Mouse (Mus musculus): ENCODE measurements around the gene Ccl6. TPM values are rescaled to one million over a fixed set of nuclear protein-coding genes. Genes with fewer than 3 reads are reported as not detected.

Gene Ccl6
- total RNA-seq, 2 experiments from 2014 or later, result 61.0 to 103 TPM

DNA sequence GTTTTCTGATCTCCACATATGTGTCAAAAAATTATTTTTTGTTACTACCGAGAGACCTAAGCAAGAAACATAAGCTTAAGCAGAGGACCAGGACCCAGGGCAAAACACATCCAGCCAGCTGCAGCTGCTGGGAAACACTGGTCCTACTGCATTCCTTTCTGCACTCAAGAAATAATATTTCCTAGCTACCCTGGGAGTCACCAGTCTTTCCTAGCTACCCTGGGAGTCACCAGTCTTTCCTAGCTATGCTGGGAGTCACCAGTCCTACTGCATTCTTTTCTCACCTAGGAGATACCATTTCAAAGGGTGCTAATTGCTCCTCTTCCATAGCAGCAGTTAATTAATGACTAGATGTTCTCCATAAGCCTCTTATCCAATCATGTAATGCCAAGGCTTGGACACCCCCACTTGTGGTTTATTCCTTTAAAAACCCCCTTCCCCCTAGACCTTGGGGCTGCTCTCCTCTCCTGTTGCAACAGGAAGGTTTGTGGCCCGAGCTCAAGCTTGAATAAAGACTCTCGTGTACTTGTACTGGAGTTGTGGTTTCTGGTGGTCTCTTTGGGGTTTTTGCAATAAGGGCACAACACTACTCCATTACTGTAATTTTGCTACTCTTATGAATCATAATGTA is 5.4 kb upstream of the Ccl6 start:
- ATAC-seq (replicated peaks; ENCODE audit: low FRiP score, poor library complexity, severe bottlenecking), result no peak

DNA sequence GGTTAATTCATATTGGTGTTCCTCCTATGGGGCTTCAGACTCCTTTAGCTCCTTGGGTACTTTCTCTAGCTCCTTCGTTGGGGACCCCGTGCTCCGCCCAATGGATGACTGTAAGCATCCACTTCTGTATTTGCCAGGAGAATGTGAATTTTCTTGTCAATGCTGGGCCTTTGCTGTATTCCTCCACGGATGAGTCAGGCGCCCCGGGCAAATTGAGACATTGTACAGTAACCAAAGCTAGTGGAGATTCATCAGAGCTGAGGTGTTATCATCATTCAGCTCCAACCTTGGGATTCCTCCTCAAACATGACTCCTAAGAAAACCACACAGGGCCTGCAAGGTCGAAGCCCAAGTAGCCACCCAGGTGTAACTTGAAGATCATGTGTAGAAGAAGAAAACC is 4.9 kb upstream of the Ccl6 start:
- no peak for ATAC-seq (replicated peaks; ENCODE audit: low FRiP score, poor library complexity, severe bottlenecking)

DNA sequence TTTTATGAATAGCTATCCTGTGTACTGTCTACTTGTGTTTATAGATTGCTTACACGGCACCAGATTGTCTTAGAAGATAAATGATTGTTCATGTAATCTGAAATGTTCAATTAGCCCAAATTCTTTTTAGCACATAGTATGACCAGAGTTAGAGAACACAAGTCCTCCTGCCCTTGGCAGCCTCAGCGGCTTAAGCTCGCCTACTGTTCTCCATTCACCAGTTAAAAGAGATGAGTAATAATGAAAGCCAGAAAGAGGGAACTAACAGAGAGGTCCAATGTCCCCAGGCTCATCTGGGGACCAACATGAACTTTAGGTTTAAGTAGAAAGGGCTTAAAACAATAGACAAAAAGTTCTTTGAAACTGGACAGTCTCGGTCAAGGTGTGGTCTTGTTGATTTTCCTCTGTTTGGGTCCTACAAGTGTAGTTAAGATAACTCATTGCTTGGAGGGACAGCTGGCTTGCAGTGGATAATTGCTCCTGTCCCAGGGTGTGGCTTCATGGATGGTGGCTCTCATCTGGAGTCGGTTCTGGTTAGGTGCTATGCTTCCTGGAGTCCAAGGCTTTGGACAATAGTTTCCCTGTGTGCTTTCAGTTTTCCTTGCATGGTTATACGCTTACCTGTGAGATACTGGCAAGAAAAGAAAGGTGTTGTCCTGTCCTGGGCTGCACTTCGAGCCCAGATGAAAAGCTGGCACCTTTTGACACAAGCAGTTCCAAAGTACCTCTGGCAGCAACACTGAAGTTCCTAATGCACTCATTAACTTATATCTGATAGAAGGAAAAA is 3.0 kb upstream of the Ccl6 start:
- no peak for ATAC-seq (replicated peaks; ENCODE audit: low FRiP score, poor library complexity, severe bottlenecking)

DNA sequence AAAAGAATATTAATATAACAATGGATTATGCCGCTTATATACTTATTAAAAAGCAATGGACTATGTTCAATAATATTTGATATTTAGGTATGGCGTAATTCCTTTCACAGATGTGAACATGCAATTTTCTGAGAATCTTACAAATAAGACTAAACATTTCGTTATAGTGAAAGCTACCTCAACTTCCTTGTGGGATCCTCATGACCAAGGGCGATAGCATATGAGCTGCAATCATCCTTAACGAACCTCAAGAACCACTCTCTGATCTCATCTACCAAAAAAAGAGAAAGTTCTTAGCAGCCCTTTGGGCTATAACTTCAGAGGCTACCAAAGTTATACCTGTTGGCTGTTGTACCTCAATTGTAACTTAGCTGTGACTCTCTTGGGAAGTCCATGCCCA is 566 bp upstream of the Ccl6 start:
- ATAC-seq (replicated peaks; ENCODE audit: low FRiP score, poor library complexity, severe bottlenecking), result no peak

DNA sequence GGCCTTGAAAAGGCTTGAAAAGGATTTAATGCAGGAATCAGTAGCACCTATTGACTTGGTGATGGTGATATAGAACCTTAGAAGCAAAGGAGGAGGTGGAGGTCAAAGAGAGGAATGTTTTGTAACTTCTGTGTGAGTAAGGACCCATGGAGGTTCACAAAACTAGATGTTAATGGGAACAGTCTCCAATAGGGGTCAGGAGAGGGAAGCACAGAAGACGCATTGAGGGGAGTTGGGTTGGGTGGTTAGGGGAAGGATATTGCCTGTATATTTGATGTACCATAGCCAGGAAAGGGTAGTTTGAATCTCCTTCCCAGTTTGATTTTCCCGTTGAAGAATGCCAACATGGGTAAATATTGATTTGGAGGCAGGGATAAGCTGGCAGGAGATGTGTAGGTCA is 8.7 kb downstream of the Ccl6 start:
- ATAC-seq (replicated peaks; ENCODE audit: low FRiP score, poor library complexity, severe bottlenecking), result no peak

DNA sequence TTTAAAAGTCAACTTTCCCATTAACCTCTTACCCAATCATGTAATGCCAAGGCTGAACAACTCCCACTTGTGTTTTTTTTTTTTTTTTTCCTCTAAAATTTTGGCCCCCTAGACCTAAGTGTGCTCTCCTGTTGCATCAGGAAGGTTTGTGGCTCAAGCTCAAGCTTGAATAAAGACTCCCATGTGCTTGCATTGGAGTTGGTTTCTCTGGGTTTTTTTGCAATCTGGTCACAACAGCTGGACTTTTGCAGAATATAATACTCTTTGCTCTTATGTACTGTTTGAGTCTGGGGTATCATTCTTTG is 9.5 kb downstream of the Ccl6 start:
- no peak for ATAC-seq (replicated peaks; ENCODE audit: low FRiP score, poor library complexity, severe bottlenecking)

DNA sequence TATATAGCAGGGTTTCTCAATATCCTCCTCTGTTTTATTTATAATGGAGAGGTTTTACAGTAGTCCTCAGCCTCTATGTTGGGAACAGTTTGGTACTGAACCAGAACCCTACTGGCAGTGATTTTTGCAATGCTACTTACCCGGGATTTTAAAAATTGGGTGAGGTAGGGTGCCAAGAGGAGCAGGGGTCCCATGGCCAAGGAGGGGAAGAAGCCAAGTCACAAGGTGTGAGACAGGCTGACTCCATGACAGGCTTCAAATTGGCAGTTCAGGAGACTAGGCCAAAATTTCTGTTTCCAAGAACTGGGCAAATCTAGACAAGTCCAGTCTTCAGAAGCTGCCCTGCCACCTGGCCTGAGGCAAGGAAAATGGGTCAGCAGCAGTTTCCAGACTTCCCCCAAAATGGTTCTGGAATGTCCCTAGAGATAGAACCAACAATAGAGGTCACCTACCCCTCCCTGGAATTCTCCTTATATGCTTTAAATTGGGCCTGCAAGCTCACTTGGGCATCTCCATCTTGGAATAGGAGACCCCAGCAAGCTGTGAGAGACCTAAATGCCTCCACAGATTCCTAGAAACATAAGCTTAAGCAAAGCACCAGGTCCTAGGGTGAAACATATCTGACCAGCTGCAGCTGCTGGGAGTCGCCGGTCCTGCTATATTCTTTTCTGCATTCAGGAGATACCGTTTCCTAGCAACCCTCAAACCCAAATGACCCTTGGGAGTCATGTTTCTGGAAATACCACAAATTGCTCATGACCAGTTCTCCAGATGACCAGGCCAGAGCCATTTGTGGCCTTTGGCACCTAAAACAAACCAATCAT is 10.0 kb downstream of the Ccl6 start:
- ATAC-seq (replicated peaks; ENCODE audit: low FRiP score, poor library complexity, severe bottlenecking), result no peak

DNA sequence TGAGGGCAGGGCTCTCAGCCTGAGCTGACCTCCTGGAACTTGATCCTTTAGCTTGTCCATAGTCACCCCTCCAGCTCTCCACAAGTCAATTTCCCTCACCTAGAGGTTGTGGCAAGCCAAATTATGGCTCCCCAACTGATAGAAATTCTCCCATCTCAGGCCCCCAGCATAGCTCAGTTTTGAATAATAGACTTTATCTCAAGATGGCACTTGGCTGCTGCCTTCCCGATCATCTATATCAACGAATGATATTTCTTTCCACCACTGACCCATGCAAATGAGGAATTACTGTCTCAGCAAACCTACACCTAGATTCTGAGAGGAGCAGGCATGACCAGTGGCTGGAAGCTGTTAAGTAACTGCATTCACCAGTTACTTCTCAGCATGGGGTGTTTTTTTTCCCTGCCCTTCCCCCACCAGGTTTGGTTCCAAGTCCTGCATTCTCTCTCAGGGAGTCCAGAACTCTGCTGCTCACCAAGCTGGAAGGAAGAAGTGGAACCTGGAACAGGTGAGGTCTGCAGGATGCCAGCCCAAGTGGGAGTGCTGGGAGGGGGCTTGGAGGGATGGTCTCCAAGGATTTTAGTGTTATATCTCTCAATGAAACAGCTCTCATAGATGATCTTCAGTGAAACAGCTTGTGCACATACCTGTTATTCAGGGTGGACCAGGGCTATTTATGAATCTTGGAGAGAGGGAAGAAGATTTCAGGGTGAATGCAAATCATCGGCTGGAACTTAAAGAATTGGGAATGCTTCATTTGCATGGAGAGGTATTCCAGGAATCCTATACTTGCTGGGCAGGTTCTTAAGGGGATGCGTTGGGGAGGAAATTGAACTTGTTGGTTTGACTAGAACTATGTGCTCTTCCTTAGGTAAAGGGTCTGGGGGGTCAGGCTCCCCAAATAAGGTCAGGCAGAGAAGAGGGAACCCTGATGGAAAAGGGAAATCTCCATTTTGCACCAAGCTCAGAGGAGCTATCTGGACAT is 11.0 kb downstream of the Ccl6 start:
- ATAC-seq (replicated peaks; ENCODE audit: low FRiP score, poor library complexity, severe bottlenecking), result no peak

DNA sequence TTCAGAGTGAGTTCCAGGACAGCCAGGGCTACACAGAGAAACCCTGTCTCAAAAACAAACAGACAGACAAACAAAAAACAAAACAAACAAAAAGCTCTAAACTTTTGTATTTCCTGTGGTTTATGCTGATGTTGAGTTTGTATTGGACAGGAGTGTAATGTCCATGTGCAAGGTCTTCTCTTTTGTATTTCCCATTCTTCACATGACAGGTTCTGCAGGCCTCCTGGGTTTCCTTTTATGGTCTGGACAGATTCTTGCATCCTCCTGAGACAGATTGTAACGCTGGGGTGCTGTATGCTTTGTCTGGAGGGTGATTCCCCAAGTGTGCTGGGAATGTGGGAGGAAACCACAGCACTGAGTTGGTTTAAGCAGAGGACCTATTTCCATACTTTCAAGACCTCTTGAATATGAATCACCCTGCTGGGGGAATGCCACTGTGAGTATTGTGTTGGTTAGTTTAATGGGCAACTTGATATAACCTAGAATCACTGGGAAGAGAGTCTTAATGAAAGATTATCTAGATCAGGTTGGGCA is 12.1 kb downstream of the Ccl6 start:
- no peak for ATAC-seq (replicated peaks; ENCODE audit: low FRiP score, poor library complexity, severe bottlenecking)

DNA sequence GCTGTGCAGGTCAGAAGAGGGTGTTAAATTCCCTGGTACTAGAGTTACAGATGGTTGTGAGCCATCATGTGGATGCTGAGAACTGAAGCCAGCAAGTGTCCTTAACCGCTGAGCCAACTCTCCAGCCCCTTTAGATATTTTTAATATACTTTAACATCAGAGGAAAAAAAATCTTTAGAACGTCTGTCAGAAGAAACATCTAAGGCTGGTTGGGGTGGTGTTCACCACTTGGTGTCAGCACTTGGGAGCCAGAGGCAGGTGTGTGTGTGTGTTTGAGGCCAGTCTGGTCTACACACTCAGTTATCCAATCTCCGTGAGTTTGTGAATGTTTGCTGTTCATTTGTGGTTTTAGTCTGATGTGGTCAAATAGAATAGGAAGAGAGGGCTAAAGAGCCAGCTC is 13.9 kb downstream of the Ccl6 start:
- ATAC-seq (replicated peaks; ENCODE audit: low FRiP score, poor library complexity, severe bottlenecking), result no peak

DNA sequence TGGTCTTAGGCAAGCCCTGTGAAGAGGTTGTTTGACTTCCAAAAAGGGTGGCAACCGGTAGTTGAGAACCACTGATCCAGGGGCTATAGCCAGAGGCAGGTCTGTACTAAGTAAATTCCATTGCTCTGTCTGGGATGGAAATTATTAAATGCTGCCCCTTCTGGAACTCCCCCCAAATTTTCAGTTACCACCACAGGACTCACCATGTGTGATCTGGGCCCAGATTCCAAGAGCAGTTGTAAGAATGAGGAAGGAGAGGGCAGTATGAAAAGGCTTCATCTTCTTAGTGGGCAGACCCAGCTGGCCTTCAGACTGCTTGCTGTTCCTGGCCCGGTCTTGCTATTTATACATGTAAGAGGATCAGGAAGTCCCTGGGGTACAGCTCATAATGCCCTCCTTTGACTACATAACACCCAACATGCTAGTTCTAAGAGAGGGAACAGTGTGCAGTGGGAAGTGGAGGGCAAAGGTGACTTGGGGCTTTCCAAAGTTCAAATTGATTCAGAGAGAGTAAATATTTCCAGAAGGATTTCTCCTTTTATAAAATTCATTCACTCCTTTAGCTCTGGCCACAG is 14.6 kb downstream of the Ccl6 start, which contains the start of gene Ccl9:
Ccl9 (minus strand) TSS at position 451 of the 575 bp plus-strand sequence.
- ATAC-seq (replicated peaks; ENCODE audit: low FRiP score, poor library complexity, severe bottlenecking), result no peak

DNA sequence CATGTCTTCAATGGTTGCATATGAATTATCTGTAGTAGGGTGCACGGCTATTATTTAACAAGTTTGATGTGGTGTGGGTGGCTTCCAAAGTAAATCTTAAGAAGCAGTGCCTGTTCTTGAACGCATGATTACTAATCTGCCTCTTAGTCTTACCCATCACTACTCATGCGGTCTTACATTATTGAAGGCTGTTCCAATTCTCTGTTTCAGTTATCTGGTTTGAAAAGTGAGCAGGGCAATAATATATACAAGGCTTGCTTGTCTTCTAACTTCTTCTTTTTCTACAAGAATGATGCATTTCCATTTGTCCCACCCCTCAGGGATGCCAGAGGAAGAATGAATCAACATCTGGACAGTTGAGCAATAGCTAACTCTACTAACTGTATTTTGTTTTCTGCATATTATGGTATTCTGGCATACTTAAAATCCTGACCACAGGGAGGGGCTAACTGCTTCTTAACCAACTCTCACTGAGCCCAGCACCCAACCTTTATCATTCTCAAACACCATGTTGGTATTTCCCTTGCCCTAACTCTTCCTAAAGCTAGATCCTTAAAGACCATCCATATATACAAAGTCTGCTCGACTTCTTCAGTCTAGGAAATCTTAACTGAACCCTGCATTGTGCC is 15.8 kb downstream of the Ccl6 start:
- ATAC-seq (replicated peaks; ENCODE audit: low FRiP score, poor library complexity, severe bottlenecking), result no peak

DNA sequence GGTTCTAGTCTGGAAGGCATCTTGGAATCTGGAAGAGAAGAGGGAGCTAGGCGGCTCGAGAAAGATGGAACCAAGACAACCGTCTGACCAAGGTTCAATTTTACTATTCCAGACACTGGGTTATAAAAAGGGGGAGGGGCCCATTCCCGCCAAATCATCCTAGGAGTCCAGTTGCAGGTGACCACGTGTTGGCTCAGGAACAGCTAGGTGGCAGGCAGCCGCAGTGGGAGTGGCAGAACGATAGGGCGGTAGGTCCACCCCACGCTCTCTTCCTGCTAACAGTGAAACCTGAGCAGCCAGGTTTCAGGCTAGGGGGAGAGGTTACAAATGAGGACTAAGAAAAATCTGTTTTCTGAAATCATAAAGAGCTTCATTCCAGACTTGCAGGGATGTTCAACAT is 20.1 kb downstream of the Ccl6 start:
- ATAC-seq (replicated peaks; ENCODE audit: low FRiP score, poor library complexity, severe bottlenecking), result no peak

DNA sequence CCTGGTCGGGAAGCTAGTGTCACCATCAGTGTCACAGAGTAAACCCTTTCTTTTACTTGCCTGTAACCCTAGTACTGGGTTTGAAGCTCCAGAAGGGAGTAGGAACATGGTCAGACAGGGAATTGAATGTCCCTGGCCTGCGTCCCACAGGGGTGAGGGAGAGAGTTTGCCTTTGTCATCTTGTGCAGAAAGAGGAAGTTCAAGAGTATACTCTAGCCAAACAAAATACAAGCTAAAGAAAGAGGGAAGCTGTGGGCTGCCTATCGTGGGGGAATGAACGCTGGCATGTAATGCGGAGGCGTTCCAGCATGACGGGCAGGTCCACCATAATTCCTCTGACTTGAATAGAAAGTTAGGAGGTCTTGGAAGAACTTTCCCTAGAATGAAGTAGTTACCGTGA is 20.7 kb downstream of the Ccl6 start:
- ATAC-seq (replicated peaks; ENCODE audit: low FRiP score, poor library complexity, severe bottlenecking), result no peak

DNA sequence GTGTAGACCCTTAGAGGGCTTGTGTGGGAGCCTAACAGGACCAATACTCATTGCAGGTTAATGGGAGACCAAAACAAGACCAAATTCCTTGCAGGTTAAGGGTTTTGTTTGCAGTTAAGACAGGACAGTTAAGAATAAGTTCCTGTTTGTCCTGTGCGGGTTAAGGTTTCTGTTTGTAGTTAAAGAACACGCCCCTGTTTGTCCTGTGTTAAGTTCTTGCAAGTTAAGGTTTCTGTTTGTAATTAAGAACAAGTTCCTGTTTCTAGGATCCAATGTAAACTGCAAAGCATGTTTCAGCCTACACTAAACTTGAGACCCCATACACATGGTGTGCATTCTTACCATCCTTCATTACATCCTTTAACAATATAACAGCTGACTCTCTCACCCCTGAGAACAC is 22.7 kb downstream of the Ccl6 start:
- ATAC-seq (replicated peaks; ENCODE audit: low FRiP score, poor library complexity, severe bottlenecking), result no peak

DNA sequence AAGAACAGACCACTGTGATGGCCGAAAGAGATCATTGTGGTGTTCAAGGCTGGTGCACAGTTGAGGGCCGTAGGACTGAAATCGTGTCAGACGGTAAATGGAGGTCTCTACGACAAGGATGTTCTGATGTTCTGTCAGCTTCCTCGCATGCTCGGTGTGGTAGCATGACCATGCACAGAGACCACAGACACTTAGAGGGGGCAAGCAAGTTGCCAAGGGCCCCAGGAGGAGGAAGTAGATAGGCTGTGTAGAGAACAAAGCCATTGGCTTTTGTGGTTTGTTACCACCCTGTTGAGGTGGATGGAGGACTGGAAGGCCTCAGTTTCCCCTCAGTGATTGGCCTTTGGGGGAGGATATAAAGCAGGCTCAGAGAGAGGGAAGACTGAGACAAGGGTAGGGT is 23.6 kb downstream of the Ccl6 start:
- ATAC-seq (replicated peaks; ENCODE audit: low FRiP score, poor library complexity, severe bottlenecking), result no peak

DNA sequence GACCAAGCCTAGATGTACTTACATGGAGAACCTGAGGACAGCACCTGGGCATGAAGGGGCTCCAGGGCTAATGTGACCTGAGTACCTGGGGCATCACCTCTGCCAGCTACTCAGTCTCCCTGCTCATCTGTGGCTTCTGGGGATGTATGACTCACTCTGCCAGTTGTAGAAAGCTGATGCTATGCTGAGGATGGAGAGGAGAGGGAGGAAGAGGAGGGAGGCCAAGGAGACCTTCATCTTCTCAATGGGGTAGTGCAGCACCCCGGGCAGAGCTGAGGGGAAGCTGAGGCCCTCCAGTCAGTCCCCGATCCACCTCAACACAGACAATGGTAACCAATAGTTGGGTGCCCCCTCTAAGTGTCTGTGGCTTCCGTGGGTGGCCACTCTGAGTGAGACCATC is 24.1 kb downstream of the Ccl6 start:
- ATAC-seq (replicated peaks; ENCODE audit: low FRiP score, poor library complexity, severe bottlenecking), result no peak; the same call in 1 of the 2 replicates

DNA sequence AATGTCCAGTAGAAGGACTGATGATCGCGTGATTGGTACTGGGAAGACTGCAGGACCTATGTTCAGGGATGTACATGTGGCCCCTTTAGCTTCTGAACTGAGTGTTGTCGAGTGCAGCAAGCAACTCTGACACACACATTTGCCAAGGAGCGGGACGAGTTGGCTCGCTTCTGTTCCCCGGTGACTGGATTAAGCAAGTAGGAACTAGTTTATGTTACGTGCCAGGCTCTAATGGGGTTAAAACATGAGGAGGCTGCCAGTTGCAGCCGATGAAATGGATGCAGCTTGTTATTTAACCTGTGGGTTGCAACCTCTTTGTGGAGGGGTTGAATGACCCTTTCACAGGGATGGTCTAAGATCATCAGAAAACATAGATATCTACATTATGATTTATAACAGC is 24.8 kb downstream of the Ccl6 start:
- no peak for ATAC-seq (replicated peaks; ENCODE audit: low FRiP score, poor library complexity, severe bottlenecking)

DNA sequence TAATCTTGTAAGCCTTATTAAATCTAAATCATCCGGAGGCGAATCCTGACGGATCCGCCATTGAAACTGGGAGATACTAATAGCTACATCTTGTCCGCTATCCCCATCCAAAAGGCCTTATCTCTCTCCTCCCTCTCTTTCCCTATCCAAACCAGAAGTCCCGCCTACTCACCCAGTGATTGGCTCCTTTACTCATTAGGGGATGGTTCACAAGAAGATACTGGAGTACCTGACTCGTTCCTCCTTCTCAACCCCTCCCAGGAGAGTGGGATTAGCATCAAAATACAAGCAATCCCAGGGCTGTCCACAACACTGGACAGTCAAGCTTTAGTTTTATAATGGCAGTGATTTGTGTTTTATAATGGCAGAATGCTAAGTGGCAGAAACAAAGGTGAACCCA is 25.6 kb downstream of the Ccl6 start:
- ATAC-seq (replicated peaks; ENCODE audit: low FRiP score, poor library complexity, severe bottlenecking), result no peak

Measured in erythroblast, adult 5-6 weeks (primary cell).